Mouse (Mus musculus): ENCODE results near the gene Smyd2. TPM values are rescaled to one million over a fixed set of nuclear protein-coding genes. Genes with fewer than 3 reads are reported as not detected.
A peak's percentile ranks its signal among the peaks of the same experiment; 100 is the strongest.

Gene Smyd2
- 100 to 1,000 TPM; 166 to 180 TPM for total RNA-seq (2021)

DNA sequence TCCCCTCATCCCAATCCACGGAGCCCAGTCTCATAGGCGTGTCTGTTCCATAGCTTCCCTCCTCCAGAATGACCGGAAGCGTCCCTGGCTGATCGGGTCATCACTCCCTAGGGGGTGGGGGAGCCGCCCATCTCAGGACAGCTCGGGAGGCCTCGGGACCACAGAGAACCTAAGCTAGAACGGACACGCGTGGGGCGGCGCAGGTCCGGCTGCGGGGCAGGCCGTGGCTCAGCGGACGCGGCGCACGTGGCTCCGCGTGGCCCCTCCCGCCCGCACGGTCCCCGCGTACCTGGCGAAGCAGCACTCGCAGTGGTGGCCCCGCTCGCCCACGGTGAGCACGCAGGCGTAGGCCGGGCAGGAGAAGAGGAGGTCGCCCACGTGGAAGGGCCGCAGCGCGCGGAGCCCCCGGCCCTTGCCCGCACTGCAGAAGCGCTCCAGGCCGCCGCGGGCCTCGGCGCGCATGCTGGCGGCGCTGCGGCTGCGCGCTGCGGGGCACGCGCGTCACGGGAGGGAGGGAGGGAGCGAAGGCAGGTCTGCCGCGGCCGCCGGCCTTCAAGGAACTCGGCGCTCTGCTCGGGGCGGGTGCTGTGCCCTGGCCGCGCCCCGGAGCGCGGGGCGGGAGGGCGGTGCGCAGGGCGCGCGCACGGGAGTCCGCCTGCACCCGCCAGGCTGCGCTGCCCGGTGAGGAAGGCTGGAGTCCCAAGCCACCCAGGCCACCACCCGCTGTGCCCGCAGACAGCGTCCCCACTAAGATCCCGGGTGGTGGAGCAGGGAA, at the start of gene Smyd2:
Smyd2 (minus strand) TSS at position 546 of the 775 bp plus-strand sequence.
- intact Hi-C loops (cut with DNase I) = loop anchor here (10.0 kb wide), 1 partner anchor 897 kb away; no protein-coding TSS in a partner anchor

DNA sequence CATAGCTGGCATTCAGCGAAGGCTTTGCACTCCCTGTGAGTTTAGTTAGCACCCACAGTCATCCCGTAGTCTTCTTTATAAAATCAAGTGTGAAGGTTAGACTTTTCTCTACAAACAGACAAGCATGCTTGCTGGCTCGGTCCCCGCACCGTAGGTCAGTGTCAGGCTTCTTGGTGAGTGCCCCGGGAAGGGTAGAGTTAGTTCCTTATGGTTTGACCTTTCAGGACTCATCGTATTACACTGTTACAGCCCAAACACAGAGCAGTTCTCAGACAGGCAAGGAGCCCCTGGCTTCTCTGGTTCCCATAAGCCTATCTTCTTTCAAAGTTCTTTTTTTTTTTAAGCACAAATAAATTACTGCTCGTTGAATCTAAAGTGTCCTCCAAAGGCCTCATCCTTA, 48.2 kb upstream of the Smyd2 start:
- intact Hi-C loops (cut with DNase I) = no loop called here
- no peak for DNase-seq

More for the DNA sequence above, at the start of gene Smyd2:
- DNase-seq = peak; percentile 76 to 82

DNA sequence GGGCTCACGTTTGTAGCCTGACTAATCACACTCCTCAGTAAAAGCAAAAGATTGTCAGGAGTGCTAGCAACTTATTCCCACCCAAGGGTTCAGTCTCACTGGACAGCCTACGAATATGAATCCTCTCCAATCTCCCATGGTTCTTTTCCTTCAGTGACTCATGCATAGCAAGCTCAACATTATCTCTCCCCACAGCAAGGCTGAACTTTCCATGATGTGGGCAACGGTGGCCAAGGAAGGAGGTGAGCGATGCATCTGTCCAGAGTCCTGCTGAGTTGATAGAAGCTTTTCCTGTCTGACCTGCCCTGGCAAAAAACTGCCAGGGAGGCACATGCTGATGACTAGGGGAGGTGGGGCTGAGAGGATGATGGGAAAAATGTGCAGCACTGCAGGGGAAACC, 45.9 kb upstream of the Smyd2 start:
- intact Hi-C loops (cut with DNase I) = no loop called here
- DNase-seq = no peak

DNA sequence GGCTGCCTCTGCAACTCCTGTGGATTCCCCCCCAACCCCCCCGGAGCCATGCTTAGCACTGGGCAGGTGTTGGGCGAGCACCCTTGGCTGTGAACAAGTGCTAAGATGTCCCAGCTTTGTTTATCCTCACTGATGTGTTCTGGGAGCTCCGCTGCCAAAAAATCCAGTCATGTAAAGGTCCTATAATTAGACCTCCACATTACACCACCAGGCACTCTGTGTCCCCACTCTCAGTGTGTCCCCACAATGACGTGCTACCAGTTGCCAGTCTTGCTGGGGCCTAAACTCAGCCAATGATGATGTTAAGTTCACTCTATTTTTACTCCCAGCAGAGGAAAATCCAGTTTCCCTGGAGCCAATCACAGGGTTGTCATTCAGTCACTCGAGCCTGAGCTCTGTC, 38.3 kb upstream of the Smyd2 start:
- intact Hi-C loops (cut with DNase I) = loop anchor here (2.0 kb wide), 1 partner anchor 36 kb away; no protein-coding TSS in a partner anchor
- DNase-seq = peak; percentile 56 to 77

DNA sequence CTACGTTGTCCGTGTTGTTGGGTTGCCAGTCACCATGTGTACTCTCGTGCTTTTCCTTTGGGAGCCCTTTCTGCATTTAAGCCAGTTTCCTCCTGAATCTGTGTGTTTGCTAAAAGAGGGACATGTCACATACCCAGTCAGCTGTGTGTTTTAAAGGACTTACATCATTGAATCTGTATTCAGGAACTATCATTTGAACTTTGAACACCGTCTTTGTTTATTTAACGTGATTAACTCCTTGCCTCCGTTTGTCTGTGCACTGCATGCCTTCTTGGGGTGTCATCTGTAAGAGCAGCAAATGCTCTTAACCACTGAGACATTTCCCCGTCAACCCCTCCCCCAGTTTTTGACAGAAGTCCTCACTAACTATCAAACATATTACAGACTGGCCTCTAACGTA, 37.6 kb upstream of the Smyd2 start:
- intact Hi-C loops (cut with DNase I) = loop anchor here (2.0 kb wide), 2 partner anchors 29 to 35 kb away; no protein-coding TSS in a partner anchor
- no peak for DNase-seq

DNA sequence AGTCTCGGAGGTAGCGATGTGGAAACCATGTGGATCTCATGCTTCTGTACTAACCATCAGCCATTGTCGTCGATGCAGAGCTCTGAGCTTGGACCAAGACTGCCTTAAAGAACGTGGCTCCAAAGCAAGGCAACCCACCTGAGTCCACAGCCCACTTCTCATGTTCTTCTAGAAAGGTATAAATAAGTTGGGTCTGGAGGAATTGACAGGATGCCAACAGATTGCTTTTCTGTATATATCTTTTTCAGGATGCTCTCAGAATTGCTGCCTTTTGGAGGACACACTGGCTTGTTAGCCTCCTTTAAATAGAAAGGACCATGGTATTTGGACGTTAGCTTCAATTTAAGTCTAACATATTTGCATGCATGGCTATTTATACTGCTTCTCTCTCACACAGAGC, 29.7 kb upstream of the Smyd2 start:
- DNase-seq = no peak
- intact Hi-C loops (cut with DNase I) = no loop called here

DNA sequence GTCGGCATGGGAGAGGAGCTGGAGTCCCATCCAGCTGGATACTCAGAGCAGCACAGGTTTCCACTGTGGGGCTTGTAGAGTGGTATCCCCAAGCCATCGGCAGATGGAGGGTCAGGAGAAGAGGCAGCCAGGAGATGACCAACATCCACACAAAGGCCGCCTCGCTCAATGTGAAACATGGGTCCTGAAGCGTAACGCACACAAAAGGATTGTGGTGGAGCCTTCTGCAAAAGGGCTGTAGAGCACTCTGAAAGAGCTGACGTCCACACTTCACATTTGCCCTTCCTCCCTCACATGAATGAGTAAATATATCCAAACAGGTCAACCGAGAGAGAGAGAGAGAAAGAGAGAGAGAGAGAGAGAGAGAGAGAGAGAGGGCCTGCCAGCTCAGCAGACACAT, 25.2 kb upstream of the Smyd2 start:
- intact Hi-C loops (cut with DNase I) = no loop called here
- DNase-seq = no peak

DNA sequence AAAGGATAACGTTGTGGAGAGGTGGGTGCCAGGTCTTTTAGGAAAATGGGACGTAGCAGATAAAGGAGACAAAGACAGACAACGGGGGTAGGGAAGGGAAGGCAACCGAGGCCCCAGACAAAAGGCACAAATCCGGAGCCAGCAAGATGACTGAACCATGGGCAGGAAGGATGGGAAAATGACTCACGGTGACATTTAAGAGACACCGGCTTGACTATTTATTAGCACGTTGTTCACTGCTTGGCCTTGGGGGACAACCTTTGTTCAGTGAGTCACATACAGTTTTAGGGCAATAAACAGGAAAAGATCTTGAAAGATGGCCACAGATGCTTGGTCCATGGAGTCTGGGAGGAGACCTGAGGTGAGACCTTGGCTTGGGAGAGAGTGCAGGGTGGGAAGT, 24.0 kb upstream of the Smyd2 start:
- DNase-seq = no peak
- intact Hi-C loops (cut with DNase I) = no loop called here

DNA sequence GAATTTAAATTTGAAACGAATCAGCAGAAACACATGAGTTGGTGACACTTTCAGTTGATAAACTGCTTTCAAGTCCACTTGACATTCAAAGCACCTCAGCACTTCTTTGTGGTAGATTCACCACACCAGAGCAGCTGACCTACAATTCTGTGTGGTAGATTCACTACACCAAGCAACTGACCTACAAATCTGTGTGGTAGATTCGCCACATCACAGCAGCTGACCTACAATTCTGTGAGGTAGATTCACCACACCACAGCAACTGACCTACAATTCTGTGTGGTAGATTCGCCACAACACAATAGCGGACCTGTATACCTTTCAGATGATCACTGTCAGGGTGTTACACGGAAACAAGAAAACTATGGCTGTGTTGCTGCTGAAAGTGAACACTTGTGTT, 19.6 kb upstream of the Smyd2 start:
- DNase-seq = no peak
- intact Hi-C loops (cut with DNase I) = no loop called here

DNA sequence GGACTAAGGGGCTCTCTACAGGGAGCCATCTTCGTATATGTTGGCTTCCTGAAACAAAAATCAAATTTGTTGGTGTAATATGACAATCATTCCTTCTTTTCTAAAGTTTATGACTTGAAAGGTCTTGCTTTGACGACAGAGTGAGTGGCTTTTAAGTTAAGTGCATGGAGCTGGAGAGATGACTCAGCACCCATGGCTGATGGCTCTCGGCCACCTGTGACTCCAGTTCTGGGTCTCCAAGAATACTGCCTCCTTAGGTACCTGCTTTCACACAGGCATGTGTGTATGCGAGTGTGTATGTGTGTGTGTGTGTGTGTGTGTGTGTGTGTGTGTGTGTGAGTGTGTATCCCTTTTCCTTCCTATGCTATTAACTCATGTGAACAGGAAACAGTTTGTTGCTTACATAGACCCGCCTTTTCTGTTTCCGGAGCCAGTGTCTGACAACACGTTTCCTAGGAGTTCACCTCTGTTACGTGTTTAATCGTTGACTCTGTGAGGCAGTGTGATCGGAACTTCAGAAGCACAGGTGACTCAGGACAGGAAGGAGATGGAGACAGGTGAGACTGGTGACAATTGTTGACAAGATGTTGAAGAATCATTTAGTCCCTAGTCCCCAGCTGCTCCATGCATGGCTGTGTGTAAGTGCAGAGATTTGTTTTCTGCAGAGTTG, 14.4 kb upstream of the Smyd2 start:
- intact Hi-C loops (cut with DNase I) = no loop called here
- DNase-seq = no peak

DNA sequence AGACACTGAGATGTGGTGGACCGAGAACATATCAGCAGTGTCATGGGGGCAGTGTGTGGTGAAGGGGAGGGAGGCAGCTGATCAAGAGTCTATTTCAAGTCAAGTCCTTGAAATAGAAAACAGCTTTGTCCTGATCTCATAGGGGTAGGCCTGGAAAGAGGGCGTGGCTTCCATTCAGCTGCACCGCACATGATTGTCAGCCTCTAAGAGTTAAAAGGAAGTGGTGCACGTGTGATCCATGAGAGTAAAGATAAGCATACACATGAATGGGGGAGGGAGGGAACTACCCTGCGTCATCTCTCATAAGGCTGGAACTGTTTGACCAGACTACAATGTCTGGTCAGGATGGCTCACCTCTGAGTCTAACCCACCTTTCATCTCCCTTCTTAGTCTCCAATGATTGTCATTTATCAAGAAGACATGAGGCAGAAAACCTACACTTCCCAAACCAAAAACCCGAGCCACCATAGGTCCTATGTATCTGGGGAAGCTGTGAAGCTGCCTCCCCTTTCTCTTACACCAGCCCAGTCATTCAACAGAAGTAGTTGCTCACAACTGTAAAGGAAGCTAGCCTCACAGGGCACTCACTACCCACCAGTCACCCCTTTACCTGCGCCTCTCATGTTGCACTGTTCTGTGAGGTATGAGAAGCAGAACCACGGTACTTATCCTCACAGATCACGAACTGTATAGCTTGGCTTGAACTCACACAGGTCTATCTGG, 11.5 kb upstream of the Smyd2 start:
- intact Hi-C loops (cut with DNase I) = no loop called here
- DNase-seq = no peak

DNA sequence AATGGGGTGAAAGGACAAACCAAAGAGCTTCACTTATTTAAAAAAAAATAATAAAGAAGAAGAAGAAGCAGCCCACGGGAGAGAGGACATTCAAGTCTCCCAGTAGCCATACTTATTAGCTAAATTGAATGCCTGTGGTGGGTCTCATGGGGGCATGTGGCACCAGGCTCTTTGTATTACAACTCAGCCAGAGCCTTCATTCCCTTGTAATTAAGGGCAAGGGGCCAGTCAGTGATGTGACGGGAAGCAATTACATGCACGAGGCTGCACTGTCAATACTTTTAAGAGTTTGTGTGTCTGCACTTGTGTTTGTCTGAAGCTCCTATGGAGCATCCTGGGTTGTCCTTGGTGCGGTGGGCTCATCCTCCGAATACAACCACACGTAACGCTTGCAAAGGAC, 10.8 kb upstream of the Smyd2 start:
- intact Hi-C loops (cut with DNase I) = no loop called here
- DNase-seq = no peak

DNA sequence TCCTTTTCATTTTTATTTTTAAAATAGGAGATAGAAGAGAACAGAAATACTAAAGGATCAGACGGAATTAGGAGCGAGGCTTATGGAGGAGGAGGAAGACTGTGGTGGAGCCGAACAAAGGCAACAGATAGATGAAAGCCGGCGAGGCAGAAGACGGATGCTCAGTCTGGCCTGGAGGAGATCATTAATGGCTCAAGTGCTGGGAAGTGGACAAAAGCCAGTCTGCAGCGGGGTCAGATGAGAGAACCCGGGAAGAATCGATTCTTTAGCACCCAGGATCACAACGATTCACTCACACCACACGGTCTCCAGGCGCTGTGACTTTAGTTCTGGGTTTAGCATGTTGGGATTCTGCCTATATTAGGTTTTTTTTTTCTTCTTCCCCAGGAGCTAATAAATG, 10.0 kb upstream of the Smyd2 start:
- no peak for DNase-seq
- intact Hi-C loops (cut with DNase I) = no loop called here

DNA sequence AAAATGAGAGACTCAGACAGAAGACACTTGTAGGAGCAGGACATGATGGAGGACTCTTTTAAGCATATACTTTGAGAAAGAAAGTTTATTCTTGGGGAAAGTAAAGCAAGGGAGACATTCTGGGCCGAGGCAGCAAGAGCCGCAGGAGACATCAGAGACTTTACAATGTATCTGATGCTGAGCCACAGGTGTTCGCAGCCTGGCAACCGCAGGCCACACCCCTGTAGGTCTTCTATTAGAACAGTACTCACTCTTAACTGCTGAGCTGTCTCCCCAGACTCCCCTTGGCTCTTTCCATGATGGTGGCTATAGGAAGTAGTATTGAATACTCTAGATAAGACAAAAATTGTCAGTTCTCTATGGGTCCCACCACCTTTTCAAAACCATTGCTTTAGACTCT, 7.7 kb upstream of the Smyd2 start:
- intact Hi-C loops (cut with DNase I) = loop anchor here (2.0 to 10.0 kb wide), 3 partner anchors 29 to 905 kb away; no protein-coding TSS in a partner anchor
- DNase-seq = no peak

DNA sequence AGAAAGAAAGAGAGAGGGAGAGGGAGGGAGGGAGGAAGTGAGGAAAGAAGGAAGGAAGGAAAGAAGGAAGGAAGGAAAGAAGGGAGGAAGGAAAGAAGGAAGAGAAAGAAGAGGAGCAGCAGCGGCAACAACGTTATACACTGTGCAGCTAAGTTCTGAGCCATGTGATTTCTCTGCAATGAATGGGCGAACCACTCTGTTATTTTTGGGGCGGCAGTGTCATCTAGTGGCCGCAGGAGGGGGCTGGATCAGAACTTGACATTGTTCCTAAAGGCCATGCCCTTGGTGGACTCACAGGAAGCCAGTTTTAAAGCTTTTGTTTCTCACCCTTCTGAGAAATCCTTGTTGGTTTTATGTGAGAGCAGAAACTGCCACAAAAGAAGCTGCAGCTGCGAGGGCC, 5.5 kb upstream of the Smyd2 start:
- DNase-seq = peak; percentile 84 to 87
- intact Hi-C loops (cut with DNase I) = loop anchor here (1.0 to 10.0 kb wide), 4 partner anchors 40 to 903 kb away; no protein-coding TSS in a partner anchor

DNA sequence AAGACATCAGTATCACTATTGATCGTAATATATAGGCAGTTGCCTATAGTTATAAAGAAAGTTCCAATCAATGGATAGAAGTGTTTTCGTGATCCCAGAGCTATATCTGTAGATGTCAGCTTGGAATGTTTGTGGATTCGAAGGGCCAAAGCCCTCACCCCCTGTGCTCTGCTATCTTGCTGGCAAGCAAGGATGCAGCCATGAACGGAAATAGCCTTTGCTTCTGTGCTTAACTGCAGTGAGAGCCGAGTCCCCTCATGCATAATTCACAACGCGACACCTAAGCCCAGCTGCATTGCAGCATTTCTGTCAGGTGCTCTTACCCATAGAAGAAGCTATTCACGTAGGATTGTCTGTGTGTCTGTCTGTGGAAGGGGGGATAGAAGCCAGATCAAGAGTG, 4.1 kb upstream of the Smyd2 start:
- DNase-seq = peak in 1 of 2 experiments; percentile 48
- intact Hi-C loops (cut with DNase I) = loop anchor here (5.0 to 10.0 kb wide), 2 partner anchors 249 to 901 kb away; no protein-coding TSS in a partner anchor

DNA sequence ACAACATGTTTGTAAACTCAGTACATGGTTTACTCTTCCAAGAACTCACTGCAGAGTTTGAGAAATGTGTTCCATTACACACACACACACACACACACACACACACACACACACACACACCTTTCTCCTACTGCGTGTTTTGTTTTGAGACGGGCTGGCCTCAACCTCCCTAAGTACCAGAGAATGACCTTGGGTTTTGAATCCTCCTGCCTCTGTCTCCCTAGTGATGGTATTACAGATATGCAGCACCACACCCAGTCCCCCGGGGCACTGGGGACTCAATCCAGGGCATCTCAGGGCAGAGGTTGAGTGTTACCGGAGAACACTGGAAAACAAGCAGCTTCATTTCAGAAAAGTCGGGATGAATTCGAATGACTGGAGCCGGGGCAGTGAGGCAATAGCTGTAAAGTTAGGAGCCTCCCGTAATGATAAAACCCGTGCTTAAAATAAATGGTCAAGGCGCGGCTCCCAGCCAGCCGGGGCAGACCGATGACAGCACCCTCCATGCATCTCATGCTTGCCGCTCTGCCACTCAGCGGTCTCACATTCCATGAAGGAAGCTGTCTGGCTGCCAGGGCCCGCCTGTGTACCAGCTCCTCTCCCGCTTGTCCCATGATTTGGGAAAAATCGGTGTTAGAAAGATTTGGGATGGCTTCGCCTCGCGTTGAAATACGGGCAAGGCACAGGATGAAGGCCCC, 1.9 kb upstream of the Smyd2 start:
- DNase-seq = peak; percentile 86 to 90
- intact Hi-C loops (cut with DNase I) = loop anchor here (2.0 to 10.0 kb wide), 2 partner anchors 37 to 899 kb away; no protein-coding TSS in a partner anchor

DNA sequence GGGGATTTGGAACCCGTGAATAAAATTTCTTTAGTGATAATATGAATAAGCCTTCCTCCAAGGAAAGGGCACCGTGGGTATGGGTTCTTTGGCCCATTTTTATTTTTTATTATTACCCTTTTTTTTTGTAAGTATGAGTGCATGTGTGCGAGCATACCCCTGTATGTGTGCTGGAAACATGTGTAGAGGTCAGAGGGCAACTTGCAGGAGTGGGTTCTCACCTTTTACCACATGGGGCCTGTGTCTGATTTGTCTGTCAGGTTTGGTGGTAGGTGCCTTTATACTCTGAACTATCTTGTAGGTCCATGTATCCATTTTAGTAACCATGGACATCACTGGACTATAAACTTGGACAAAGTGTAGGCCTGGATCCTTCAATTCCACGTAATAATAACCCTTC, 994 bp upstream of the Smyd2 start:
- no peak for DNase-seq
- intact Hi-C loops (cut with DNase I) = loop anchor here (10.0 kb wide), 1 partner anchor 898 kb away; no protein-coding TSS in a partner anchor

DNA sequence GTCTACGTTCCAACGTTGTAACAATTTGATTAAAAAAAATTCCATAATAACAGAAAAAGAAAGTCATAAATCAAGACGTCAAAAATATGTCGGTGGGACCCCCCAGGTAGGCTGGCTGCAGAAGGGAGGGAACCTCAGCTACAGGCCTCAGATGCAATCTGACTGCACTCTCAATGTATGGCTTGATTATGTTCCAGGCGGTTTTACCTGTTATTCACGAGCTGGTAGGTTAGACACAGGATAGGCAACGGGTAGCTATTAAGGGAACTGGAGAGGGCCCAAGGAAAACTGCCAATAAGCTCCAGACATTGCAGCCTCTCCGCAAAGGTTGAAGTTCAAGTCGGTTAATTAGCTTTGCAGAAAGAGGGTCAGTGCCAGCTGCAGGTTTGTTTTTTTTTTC, 558 bp upstream of the Smyd2 start:
- intact Hi-C loops (cut with DNase I) = loop anchor here (10.0 kb wide), 1 partner anchor 898 kb away; no protein-coding TSS in a partner anchor
- peak in 1 of 2 experiments; percentile 62 for DNase-seq

DNA sequence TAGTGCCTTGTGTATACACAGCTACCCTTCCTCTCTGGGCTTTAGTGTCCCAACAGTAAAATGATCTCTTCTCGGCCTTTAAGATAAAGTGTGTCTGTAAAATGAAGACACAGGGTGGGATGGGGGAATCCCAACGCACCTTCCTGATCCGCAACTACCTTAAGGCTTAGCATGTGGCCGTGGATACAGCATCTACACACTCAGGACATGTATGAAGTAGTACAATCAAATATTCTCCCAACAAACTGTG, 670 bp downstream of the Smyd2 start:
- intact Hi-C loops (cut with DNase I) = loop anchor here (10.0 kb wide), 1 partner anchor 897 kb away; no protein-coding TSS in a partner anchor
- DNase-seq = no peak
